Mouse (Mus musculus): Measurements from ENCODE around the gene Henmt1.

The Henmt1 gene

GRCm38 (mm10) chr3:108997762-108998161, 58.1 kb downstream of the Henmt1 start:
- no peak for DNase-seq (ENCODE audit: low spot score in 2 of 2)

- DNase-seq (ENCODE audit: low spot score in 2 of 2), result no peak
Observed at GRCm38 (mm10) chr3:108999173-108999572, 59.5 kb downstream of the Henmt1 start.

- no peak for DNase-seq (ENCODE audit: low spot score in 2 of 2)
Observed at GRCm38 (mm10) chr3:109005777-109006176, 66.1 kb downstream of the Henmt1 start.

GRCm38 (mm10) chr3:109008180-109008579, 68.5 kb downstream of the Henmt1 start:
- DNase-seq (ENCODE audit: low spot score in 2 of 2), result no peak

Data from cerebellum, postnatal 4 days (tissue).